34 mouse cellular contexts compared by ENCODE assay signal in the genomic region with DNA sequence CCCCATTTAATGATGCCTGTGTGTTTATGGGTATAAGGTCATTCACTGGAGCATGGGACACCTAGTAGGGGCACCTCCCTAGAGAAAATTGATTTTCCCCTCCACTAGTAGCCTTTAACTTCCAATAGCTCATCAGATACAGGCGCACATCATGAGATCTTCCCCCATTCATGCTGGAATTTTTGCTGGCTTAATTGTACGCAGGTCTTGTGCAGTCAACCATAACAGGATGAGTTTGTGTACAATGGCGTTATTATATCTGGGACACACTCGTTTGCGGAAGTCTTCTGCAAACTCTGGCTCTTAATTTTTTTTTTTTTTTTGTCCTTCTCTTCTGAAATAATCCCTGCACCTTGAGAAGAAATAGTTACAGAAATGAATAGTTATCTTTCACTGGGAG. TPM values are rescaled to one million over a fixed set of nuclear protein-coding genes. Genes with fewer than 3 reads are reported as not detected.
"Had no signal": no experiment of that assay in that cellular context is flagged by ENCODE, and none has a peak within 500 bp of the region (broad histone marks: within the 10 kb centered on the region; RNA-seq: fewer than 3 reads in every experiment).

No protein-coding gene starts in this region.

- H3K4me2 ChIP-seq: heart, embryonic 11.5 days; heart, embryonic 12.5 days; heart, embryonic 13.5 days; heart, embryonic 15.5 days; hindbrain, embryonic 12.5 days; hindbrain, embryonic 13.5 days; hindbrain, embryonic 14.5 days; hindbrain, embryonic 15.5 days; kidney, embryonic 15.5 days had no signal

- H3K9ac ChIP-seq: heart, embryonic 12.5 days; heart, embryonic 13.5 days; heart, embryonic 15.5 days; hindbrain, embryonic 12.5 days; hindbrain, embryonic 13.5 days; hindbrain, embryonic 14.5 days; hindbrain, embryonic 15.5 days; kidney, embryonic 15.5 days had no signal

- H3K27ac ChIP-seq: heart, embryonic 10.5 days; heart, embryonic 13.5 days; heart, embryonic 15.5 days; hindbrain, embryonic 10.5 days; hindbrain, embryonic 12.5 days; hindbrain, embryonic 13.5 days; hindbrain, embryonic 14.5 days; hindbrain, embryonic 15.5 days; hindbrain, postnatal 0 days; kidney, embryonic 15.5 days; kidney, postnatal 0 days; layer of hippocampus, adult 2 months; left cerebral cortex, adult 2 months had no signal

- ATAC-seq: hindbrain, embryonic 16.5 days; hindbrain, postnatal 0 days; inflammation-experienced regulatory T-cells, adult 6 months; intestine, embryonic 16.5 days; intestine, postnatal 0 days had no signal

- H3K27me3 ChIP-seq: heart, embryonic 13.5 days; heart, embryonic 15.5 days; hindbrain, embryonic 12.5 days; hindbrain, embryonic 13.5 days; hindbrain, embryonic 15.5 days; kidney, embryonic 15.5 days had no signal

- H3K36me3 ChIP-seq: heart, embryonic 10.5 days; heart, embryonic 12.5 days; heart, embryonic 13.5 days; heart, embryonic 15.5 days; hindbrain, embryonic 10.5 days; hindbrain, embryonic 12.5 days; hindbrain, embryonic 13.5 days; hindbrain, embryonic 15.5 days; kidney, embryonic 15.5 days had no signal

- DNase-seq: heart, postnatal 10 days; heart, postnatal 14 days; heart, postnatal 36 days; heart, postnatal 4 days; kidney, adult 11 months; kidney, adult 18-20 months; kidney, adult 2 months; kidney, adult 8-10 months; kidney, adult 9 months; kidney, postnatal 10 days; kidney, postnatal 14 days; kidney, postnatal 25 days; kidney, postnatal 36 days; layer of hippocampus, adult 9-11 months; layer of hippocampus, postnatal 36 days had no signal

- H3K4me1 ChIP-seq: heart, embryonic 10.5 days; heart, embryonic 13.5 days; heart, embryonic 15.5 days; hindbrain, embryonic 10.5 days; hindbrain, embryonic 12.5 days; hindbrain, embryonic 13.5 days; hindbrain, embryonic 15.5 days; kidney, embryonic 15.5 days had no signal

- H3K9me3 ChIP-seq: heart, embryonic 10.5 days; heart, embryonic 13.5 days; heart, embryonic 15.5 days; hindbrain, embryonic 12.5 days; hindbrain, embryonic 13.5 days; hindbrain, embryonic 15.5 days had no signal

- H3K4me3 ChIP-seq: heart, embryonic 10.5 days; heart, embryonic 12.5 days; heart, embryonic 13.5 days; heart, embryonic 15.5 days; hindbrain, embryonic 10.5 days; hindbrain, embryonic 12.5 days; hindbrain, embryonic 13.5 days; hindbrain, embryonic 15.5 days; kidney, embryonic 15.5 days; layer of hippocampus, adult 2 months; left cerebral cortex, adult 2 months had no signal

RNA-seq across cellular contexts. Expression of gene Fgf9, which starts 19.7 kb away (rescaled TPM):
- polyA plus RNA-seq: inflammation-experienced regulatory T-cells, adult 6 months had no signal
